In genomic region chr16:90995023-90995422, GRCm38 (mm10) we compare ENCODE assay signal across 9 mouse cellular contexts. TPM values are rescaled to one million over a fixed set of nuclear protein-coding genes. Genes with fewer than 3 reads are reported as not detected.
DNase-seq lines count a peak whose midpoint lies in the region; ATAC-seq and TF ChIP-seq lines count a peak whose summit lies in the region.
"Had no signal": no experiment of that assay in that cellular context is flagged by ENCODE, and none has a peak within 500 bp of the region (broad histone marks: within the 10 kb centered on the region; RNA-seq: fewer than 3 reads in every experiment).

No protein-coding gene starts in this region.

- no peak for TF ChIP-seq EP300 in liver, embryonic 14.5 days (IDR thresholded peaks at IDR 0.05; ENCODE audit: low read depth)

- TF ChIP-seq CTCF in liver, embryonic 14.5 days (IDR thresholded peaks at IDR 0.05; ENCODE audit: low read depth) = no peak

- DNase-seq in 3134 (ENCODE audit: extremely low read depth, insufficient read length, low spot score) (peak; percentile 53), A20 (ENCODE audit: low read depth, low spot score) (peak; percentile 5)
- peak; percentile 33 to 34 for DNase-seq in heart, adult 9 months (ENCODE audit: low spot score in 2 of 2)
- peak in 1 of 3 experiments; percentile 38 for DNase-seq in liver, embryonic 14.5 days (ENCODE audit: low read depth in 3 of 3, low spot score in 3 of 3)
- no peak for DNase-seq in hindbrain, embryonic 10.5 days (ENCODE audit: low spot score)
- DNase-seq in right cerebral cortex, postnatal 25 days = no peak
- no peak for DNase-seq in left cerebral cortex, postnatal 36 days (ENCODE audit: low spot score in 2 of 2)
- DNase-seq: adrenal gland, postnatal 25 days had no signal

- peak overlapping the region; percentile 57 for H3K27ac ChIP-seq in liver, embryonic 14.5 days
- no peak overlapping the region for H3K27ac ChIP-seq in hindbrain, embryonic 10.5 days
- H3K27ac ChIP-seq: stomach, embryonic 15.5 days had no signal

- peaks cover 14% of the 10 kb centered on the region for H3K36me3 ChIP-seq in liver, embryonic 14.5 days (replicated peaks; ENCODE audit: control insufficient read depth, insufficient read depth, low read depth)
- H3K36me3 ChIP-seq in hindbrain, embryonic 10.5 days = peaks cover 17% of the 10 kb centered on the region
- H3K36me3 ChIP-seq: stomach, embryonic 15.5 days had no signal

- H3K4me3 ChIP-seq in liver, embryonic 14.5 days (ENCODE audit: insufficient read depth in 1 of 2, low read depth in 2 of 2, low read length in 2 of 2) = no peak overlapping the region
- no peak overlapping the region for H3K4me3 ChIP-seq in hindbrain, embryonic 10.5 days
- H3K4me3 ChIP-seq: stomach, embryonic 15.5 days had no signal

- peaks cover 14% of the 10 kb centered on the region in 2 experiments for H3K4me1 ChIP-seq in liver, embryonic 14.5 days (replicated peaks; ENCODE audit: control insufficient read depth in 2 of 2, insufficient read depth in 2 of 2, low read length in 1 of 2)
- H3K4me1 ChIP-seq in hindbrain, embryonic 10.5 days (replicated peaks) = peaks cover 5% of the 10 kb centered on the region; the same call in 1 of the 2 replicates

- peak overlapping the region; percentile 54 for H3K4me2 ChIP-seq in liver, embryonic 14.5 days (ENCODE audit: low read depth)
- H3K4me2 ChIP-seq: stomach, embryonic 15.5 days had no signal

- no peaks in the 10 kb centered on the region for H3K27me3 ChIP-seq in liver, embryonic 14.5 days (ENCODE audit: control insufficient read depth, insufficient read depth, low read length)
- no peaks in the 10 kb centered on the region for H3K27me3 ChIP-seq in hindbrain, embryonic 10.5 days (ENCODE audit: insufficient read depth, poor library complexity, severe bottlenecking)
- H3K27me3 ChIP-seq: stomach, embryonic 15.5 days had no signal

- intact Hi-C loops in left cerebral cortex, postnatal 36 days (cut with DNase I) = no loop called here

- H3K9ac ChIP-seq in liver, embryonic 14.5 days (replicated peaks) = peak overlapping the region; percentile 45
- H3K9ac ChIP-seq: stomach, embryonic 15.5 days had no signal

- peak; percentile 54; the same call in 1 of the 2 replicates for ATAC-seq in liver, embryonic 14.5 days (ENCODE audit: insufficient read depth)

- 6% methylated on average over 4 of the region's 4 CpGs for WGBS in liver, embryonic 14.5 days (ENCODE audit: insufficient replicate concordance)
- WGBS in hindbrain, embryonic 10.5 days = 78% methylated on average over 4 of the region's 4 CpGs

- H3K9me3 ChIP-seq in liver, embryonic 14.5 days (ENCODE audit: control insufficient read depth, low read length) = no peaks in the 10 kb centered on the region
- H3K9me3 ChIP-seq in hindbrain, embryonic 10.5 days = no peaks in the 10 kb centered on the region
- H3K9me3 ChIP-seq: stomach, embryonic 15.5 days had no signal

RNA-seq across cellular contexts. Expression of gene Synj1, which starts 16.1 kb away (rescaled TPM):
- 13.8 and 14.6 TPM in 2 replicates for polyA plus RNA-seq in liver, embryonic 14.5 days (2012; rRNA removed)
- polyA plus RNA-seq in liver, embryonic 14.5 days (2014; fragmentation: Nextera tagmentation; extraction: Ambion mirVana) = 21.4 and 21.9 TPM in 2 replicates
- polyA plus RNA-seq in hindbrain, embryonic 10.5 days (2016; fragmentation: Nextera tagmentation; extraction: Ambion mirVana) = 14.2 and 19.3 TPM in 2 replicates
- total RNA-seq in left cerebral cortex, postnatal 36 days (2021) = 100 to 1,000 TPM; 344 to 352 TPM

RNA-seq across cellular contexts. Expression of gene Paxbp1, which starts 49.3 kb away (rescaled TPM):
- 17.4 and 25.9 TPM in 2 replicates for polyA plus RNA-seq in liver, embryonic 14.5 days (2012; rRNA removed)
- 14.8 and 16.5 TPM in 2 replicates for polyA plus RNA-seq in liver, embryonic 14.5 days (2014; fragmentation: Nextera tagmentation; extraction: Ambion mirVana)
- polyA plus RNA-seq in hindbrain, embryonic 10.5 days (2016; fragmentation: Nextera tagmentation; extraction: Ambion mirVana) = 54.4 and 58.3 TPM in 2 replicates
- 10 to 100 TPM; 39.7 to 74.0 TPM for total RNA-seq in left cerebral cortex, postnatal 36 days (2021)

Comparison
In these comparisons a context has a peak if more than half of its experiments do, and no peak if none do; other contexts are left out.
1. DNase-seq: peak in 3134 (single experiment), A20 (single experiment) and heart, adult 9 months (2 of 2); none in hindbrain, embryonic 10.5 days (single experiment), right cerebral cortex, postnatal 25 days (single experiment) and left cerebral cortex, postnatal 36 days (0 of 2).